Mouse (Mus musculus): ENCODE data around the gene Hoxa6.

Hoxa6 gene

DNA sequence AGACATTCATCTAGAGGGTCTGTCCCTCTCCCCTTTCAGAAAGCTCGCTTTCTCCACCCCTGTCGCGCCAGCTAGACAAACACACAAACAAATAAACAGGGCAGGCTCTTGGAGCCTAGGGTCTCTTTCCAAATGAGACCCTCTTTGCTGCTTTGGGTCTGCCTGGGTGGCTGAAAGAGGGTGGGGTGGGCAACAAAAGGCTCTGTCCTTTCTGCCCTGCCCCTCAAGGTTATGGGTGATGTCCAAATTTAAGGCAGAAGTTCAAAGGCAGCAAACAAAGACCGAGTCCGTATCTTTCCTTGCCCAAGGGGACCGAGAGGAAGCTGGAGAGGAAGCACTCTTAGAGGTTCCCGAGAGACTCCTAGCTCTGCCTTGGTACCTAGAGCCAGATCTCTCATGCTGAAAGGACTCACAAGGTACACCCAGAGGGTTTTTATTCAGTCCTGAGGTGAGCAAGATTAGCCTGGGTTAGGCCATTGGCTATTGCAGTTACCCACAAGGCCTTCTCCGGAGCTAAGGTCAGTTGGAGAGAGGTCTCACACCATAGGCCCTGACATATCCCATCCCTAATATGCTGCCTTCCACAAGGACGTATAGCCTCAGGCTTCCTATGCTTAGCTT, 32.6 kb upstream of the Hoxa6 start:
- no peak for DNase-seq (ENCODE audit: low read depth, low spot score)

GRCm38 (mm10) chr6:52240389-52241000, 32.0 kb upstream of the Hoxa6 start, which contains the start of gene Hoxa10:
Hoxa10 (minus strand) TSS chr6:52240854.
- DNase-seq (ENCODE audit: low read depth, low spot score): peak; percentile 95

DNA sequence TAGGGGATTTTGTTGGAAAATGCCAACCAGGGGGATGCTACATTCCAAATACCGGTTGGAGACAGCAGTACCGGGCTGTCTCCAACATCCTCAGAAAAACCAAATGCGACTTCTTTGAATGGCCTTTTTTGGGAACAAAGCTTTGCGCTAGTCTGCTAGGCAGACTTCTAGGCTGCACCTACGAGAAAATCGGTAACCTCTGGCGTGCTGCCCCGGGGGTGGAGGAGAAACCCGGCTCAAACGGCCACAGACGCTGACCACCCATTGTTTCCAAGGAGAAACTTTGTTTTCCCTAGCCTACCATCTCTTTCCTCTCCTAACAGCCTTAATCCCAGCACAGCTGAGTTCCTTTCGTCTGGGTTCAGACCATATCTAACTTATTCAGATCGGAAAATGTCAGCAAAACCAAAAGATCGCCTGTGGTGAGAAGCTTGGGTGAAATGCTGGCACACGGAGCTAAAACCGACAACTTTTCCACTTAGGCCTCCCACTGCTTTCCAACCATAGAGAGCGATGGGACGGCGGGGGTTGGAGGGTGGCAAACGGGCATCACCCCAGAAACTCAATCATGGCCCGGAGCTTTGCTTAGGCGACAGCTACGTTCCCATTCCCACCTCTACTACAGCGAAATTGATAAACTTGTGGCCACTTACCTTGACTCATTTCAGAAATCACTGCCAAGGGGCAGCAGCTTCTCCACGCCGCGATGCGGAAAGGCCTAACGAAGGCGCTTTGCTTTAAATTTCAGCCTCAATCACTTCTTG, 31.3 kb upstream of the Hoxa6 start:
- no peak for DNase-seq (ENCODE audit: low read depth, low spot score)

GRCm38 (mm10) chr6:52238976-52239375, 30.5 kb upstream of the Hoxa6 start:
- no peak for DNase-seq (ENCODE audit: low read depth, low spot score)

GRCm38 (mm10) chr6:52238155-52238545, 29.6 kb upstream of the Hoxa6 start:
- DNase-seq (ENCODE audit: low read depth, low spot score): no peak

- no peak for DNase-seq (ENCODE audit: low read depth, low spot score)
Observed at GRCm38 (mm10) chr6:52237346-52238154, 29.0 kb upstream of the Hoxa6 start.

GRCm38 (mm10) chr6:52236806-52237205, 28.3 kb upstream of the Hoxa6 start:
- DNase-seq (ENCODE audit: low read depth, low spot score): no peak

- no peak for DNase-seq (ENCODE audit: low read depth, low spot score)
Observed at GRCm38 (mm10) chr6:52235866-52236265, 27.3 kb upstream of the Hoxa6 start.

DNA sequence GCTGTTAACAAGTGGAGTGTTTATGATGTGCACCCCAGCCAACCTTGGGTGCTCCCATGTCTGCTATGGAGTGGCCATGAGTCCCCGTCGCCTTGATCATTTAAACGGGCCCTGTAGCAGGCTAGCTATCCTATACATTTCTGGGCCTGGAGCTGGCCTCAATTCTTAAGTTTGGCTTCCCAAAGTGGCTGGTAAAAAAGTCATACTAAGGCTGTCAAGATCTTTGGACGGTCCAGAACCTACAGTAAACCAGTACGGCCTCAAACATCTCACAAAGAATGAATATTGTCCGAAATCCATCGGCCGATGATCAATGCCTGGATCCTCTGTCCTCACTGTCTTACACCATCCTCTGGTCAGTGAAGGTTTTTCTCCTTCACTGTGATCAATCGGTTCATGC, 26.7 kb upstream of the Hoxa6 start:
- DNase-seq (ENCODE audit: low read depth, low spot score): no peak

DNA sequence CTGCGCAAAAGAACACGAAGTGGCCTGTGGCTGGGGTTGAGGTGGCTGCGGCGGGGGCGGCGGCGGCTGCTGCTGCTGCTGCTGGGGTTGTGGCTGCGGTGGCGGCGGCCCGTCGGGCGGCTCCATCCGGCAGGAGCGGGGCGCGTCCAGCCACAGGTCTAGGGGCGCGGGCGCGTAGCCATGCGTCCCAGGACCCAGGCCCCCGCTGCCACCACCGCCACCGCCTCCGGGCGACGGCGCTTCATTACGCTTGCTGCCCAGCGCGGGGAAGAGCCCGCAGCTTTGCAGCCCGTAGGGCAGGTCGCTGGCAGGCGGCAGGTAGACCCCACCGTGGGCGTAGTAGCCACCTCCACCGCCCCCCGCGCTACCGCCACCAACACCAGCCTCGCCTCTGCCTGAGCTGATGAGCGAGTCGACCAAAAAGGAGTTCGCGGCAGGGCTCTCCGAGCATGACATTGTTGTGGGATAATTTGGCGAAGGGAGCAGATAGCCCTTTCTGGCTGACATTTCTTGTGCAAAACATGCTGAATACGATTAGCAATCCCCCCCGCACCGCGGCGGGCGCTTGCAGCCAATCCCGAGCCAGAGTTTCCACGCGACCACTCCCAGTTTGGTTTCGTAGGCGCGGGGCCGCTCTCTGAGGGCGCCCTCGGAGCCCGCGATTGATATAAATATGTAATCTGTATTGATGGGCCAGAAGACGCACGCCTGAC, 26.1 kb upstream of the Hoxa6 start:
- DNase-seq (ENCODE audit: low read depth, low spot score): peak; percentile 86

DNA sequence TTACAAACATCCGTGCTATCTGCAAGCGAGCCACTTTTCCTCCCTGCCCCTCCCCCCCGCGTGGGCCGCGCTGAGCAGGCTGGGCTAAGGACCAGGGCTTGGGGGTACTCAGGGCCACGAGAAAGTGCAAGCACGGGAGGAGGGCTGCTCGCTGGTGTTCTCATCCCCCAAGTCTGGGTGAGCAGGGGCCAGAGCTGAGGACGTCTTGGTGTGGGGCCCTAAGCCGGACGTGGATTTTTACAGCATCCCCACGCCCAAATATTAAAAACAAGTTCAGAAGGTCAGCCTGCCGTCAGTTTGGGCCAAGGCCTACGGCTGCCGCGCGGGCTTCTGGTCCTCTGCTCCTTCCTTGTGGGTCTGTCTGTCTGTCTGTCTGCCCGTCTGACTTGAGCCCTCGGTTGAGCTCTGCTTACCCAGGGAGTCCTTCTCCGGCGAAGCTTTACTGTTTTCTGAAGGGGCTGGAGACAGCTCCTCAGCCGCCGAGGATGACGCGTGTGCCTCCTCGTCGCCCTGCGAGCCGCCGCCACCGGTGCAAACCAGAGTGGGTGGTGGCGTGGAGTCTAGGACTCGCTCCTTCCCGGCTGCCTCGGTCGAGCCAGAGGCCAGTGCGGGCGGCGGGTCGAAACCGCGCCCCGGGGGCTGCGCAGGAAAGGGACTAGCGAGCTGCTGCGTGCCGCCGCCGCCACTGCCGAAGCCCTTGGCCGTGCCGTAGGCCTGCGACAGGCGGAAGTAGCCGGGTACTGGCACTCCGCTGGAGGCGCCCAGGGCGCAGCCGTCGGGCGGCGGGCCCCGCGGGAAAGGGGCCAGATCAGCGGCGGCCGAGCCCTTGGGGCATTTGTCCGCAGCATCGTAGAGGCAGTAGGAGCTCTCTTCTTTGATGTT, 25.3 kb upstream of the Hoxa6 start:
- no peak for DNase-seq (ENCODE audit: low read depth, low spot score)

GRCm38 (mm10) chr6:52232984-52233545, 24.5 kb upstream of the Hoxa6 start:
- no peak for DNase-seq (ENCODE audit: low read depth, low spot score)

GRCm38 (mm10) chr6:52232568-52232965, 24.0 kb upstream of the Hoxa6 start:
- DNase-seq (ENCODE audit: low read depth, low spot score): no peak

DNA sequence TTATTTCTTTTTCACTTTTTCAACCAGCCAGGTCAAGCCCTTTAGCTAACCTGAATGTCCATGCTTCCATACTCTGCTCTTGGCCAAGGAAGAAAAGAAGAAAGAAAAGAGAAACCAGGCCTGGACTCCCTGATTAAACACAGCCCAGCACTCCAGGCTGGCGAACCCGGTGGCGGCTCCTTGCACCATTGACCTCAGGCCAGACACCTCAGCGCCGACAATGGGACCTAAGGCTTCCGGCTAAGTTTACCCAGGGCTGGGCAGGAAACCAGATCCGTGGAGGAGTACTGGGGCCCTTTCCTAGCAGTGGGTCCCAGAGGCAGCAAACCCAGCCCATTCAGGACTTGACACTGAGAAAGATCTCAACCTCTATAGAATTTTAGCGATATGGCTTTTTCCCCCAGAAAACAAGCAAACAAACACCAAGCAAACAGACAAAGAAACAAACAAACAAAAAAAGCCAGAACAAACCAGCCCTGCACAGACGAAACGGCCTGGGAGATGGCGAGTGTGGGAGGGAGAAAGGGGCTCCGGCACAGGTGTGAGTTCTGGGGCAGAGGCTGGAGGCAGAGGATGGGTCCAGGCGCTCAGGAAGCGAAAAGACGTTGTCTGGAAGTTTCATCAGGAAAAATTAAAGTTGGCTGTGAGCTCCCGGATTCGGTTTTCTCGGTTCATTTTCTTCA, 23.5 kb upstream of the Hoxa6 start:
- no peak for DNase-seq (ENCODE audit: low read depth, low spot score)

- DNase-seq (ENCODE audit: low read depth, low spot score): peak; percentile 84
Observed at GRCm38 (mm10) chr6:52230516-52231165, 22.1 kb upstream of the Hoxa6 start, which contains the start of gene Hoxa9. Hoxa9 (minus strand) TSS chr6:52231089.

- DNase-seq (ENCODE audit: low read depth, low spot score): no peak
Observed at GRCm38 (mm10) chr6:52229558-52230416, 21.3 kb upstream of the Hoxa6 start.

- DNase-seq (ENCODE audit: low read depth, low spot score): no peak
Observed at GRCm38 (mm10) chr6:52228475-52229465, 20.2 kb upstream of the Hoxa6 start.

Measured in forelimb bud, embryonic 11.5 days (tissue).